Mouse (Mus musculus) hindbrain, embryonic 14.5 days (tissue): ENCODE data around the gene Igbp1. TPM values are rescaled to one million over a fixed set of nuclear protein-coding genes. Genes with fewer than 3 reads are reported as not detected.

Source experiments
- ATAC-seq: fragments of 200-750 bp; cut with Nextera tagmentation; 2 replicates; pipeline ENCODE4 v1.8.0; 2017; ENCODE audit warnings: moderate number of reproducible peaks, mild to moderate bottlenecking, moderate TSS enrichment, moderate library complexity; ENCODE audit not compliant: low FRiP score
- DNase-seq: peaks from one replicate; pipeline ENCODE4 v3.0.0-alpha.2; 2015; ENCODE audit warnings: low spot score
- H3K27ac ChIP-seq: fragments of 300-500 bp; sonication (generic); 2 replicates; pipeline ENCODE4 v1.5.1; 2014; ENCODE audit warnings: mild to moderate bottlenecking, moderate library complexity
- H3K27me3 ChIP-seq: fragments of 300-500 bp; sonication (generic); 2 replicates; pipeline ENCODE4 v1.6.1; 2014; ENCODE audit warnings: mild to moderate bottlenecking, low read length, mixed read lengths; ENCODE audit not compliant: control insufficient read depth, insufficient read depth
- H3K36me3 ChIP-seq: fragments of 300-500 bp; sonication (generic); replicated peaks from 2 replicates; pipeline ENCODE4 v1.6.1; 2014; ENCODE audit not compliant: control insufficient read depth, insufficient read depth
- H3K4me1 ChIP-seq: fragments of 300-500 bp; sonication (generic); replicated peaks from 2 replicates; pipeline ENCODE4 v1.6.1; 2014; ENCODE audit warnings: antibody characterized with exemption, low read length, mixed read lengths; ENCODE audit not compliant: control insufficient read depth, insufficient read depth
- H3K4me2 ChIP-seq: fragments of 300-500 bp; sonication (generic); replicated peaks from 2 replicates; pipeline ENCODE4 v1.6.1; 2014; ENCODE audit warnings: mild to moderate bottlenecking, moderate library complexity
- H3K4me3 ChIP-seq: fragments of 300-500 bp; sonication (generic); replicated peaks from 2 replicates; pipeline ENCODE4 v1.5.1; 2014; ENCODE audit warnings: mild to moderate bottlenecking, low read length
- H3K9ac ChIP-seq: fragments of 300-500 bp; sonication (generic); 2 replicates; pipeline ENCODE4 v1.6.1; 2014
- H3K9me3 ChIP-seq: fragments of 300-500 bp; sonication (generic); 2 replicates; pipeline ENCODE4 v1.6.1; 2016; ENCODE audit warnings: low read length; ENCODE audit not compliant: control insufficient read depth
- WGBS: fragments of 180-500 bp; shearing (Covaris S2); extraction: QIAGEN DNeasy Blood & Tissue Kit; methylation state at CpG from one replicate; pipeline ENCODE4 v1.1.7; 2014; 5-methylcytosine and 5-hydroxymethylcytosine counted together
- polyA plus RNA-seq: library from polyadenylated mRNA; unstranded; fragments of >200 nt; fragmentation: Nextera tagmentation; extraction: Ambion mirVana; gene quantifications from 2 replicates; pipeline ENCODE4 v1.2.1, GENCODE M21; 2014

Gene Igbp1
- 27.2 and 30.5 TPM in 2 replicates for polyA plus RNA-seq

GRCm38 (mm10) chrX:100494068-100494978, at the start of gene Igbp1:
TSS of gene Igbp1 (plus strand) at chrX:100494291.
- Histone ChIP-seq H3K9me3 (no peaks in the 10 kb centered on the region), H3K36me3 (0 out of 2 replicates have a peak, but pooled peaks cover 6% of the 10 kb centered on the region), H3K27me3 (no peaks in the 10 kb centered on the region), H3K9ac (peak within 1 kb of the TSS; percentile 57), H3K4me2 (peak within 1 kb of the TSS; percentile 57), H3K4me3 (peak within 1 kb of the TSS; percentile 58), H3K27ac (no peak within 1 kb of the TSS), H3K4me1 (peaks cover 9% of the 10 kb centered on the region; the same call in 1 of the 2 replicates)
- peak; percentile 82 for DNase-seq
- 20% methylated on average over 32 of the region's 32 CpGs for WGBS
- peak; percentile 97 for ATAC-seq

GRCm38 (mm10) chrX:100468047-100468446, 26.0 kb upstream of the Igbp1 start:
- WGBS, result 72% methylated on average over 4 of the region's 4 CpGs
- H3K4me2 ChIP-seq, result no peak overlapping the region
- H3K9me3 ChIP-seq, result no peaks in the 10 kb centered on the region
- H3K27ac ChIP-seq, result no peak overlapping the region
- no peak overlapping the region for H3K9ac ChIP-seq
- no peak for ATAC-seq
- H3K36me3 ChIP-seq, result no peaks in the 10 kb centered on the region
- H3K4me1 ChIP-seq, result no peaks in the 10 kb centered on the region
- no peak for DNase-seq
- no peaks in the 10 kb centered on the region for H3K27me3 ChIP-seq
- H3K4me3 ChIP-seq, result no peak overlapping the region

DNA sequence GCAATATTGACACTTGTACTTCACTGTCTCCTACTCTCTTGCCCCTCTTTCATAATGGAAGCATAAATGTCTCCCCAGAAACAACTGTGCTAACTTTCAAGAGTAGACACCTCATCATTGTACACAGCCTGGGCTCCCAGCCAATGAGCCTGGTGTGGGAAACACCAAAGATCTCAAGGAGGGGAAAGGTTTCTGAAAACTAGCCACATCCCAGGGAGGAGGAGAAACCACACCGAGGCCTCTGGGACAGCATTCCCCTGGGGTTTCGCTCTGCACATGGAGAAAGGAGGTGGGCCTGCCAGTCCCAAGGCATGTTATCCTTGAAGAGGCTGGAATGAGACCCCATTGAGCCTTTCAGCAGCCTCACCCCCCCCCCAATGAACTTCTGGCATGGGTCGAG, 24.0 kb upstream of the Igbp1 start:
- no peaks in the 10 kb centered on the region; the same call in 1 of the 2 replicates for H3K27me3 ChIP-seq
- no peak overlapping the region for H3K9ac ChIP-seq
- ATAC-seq (no peak), DNase-seq (no peak)
- no peak overlapping the region for H3K4me2 ChIP-seq
- H3K36me3 ChIP-seq, result no peaks in the 10 kb centered on the region
- 81% methylated on average over 3 of the region's 3 CpGs for WGBS
- H3K4me1 ChIP-seq, result no peaks in the 10 kb centered on the region
- H3K27ac ChIP-seq, result no peak overlapping the region
- H3K4me3 ChIP-seq, result no peak overlapping the region
- H3K9me3 ChIP-seq, result no peaks in the 10 kb centered on the region

DNA sequence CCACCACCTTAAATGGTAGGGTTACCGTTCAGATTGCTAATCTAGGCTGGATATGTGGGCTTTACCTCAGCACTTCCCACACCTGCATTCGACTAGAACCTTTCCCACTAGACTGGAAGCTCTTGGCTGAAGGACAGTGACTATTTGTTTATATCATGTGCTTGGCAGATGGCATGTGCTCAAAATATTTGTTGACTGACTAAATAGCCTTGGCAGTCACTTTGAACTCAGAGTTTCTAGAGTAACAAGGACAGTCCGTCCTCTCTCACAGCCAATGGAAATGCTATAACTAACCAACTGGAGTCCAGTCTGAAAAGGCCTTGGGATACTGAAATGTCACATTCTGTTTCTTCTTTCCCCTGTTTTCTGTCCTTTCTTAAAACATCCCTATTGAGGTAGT, 22.6 kb upstream of the Igbp1 start:
- no peak overlapping the region for H3K9ac ChIP-seq
- H3K27me3 ChIP-seq, result peaks cover 4% of the 10 kb centered on the region
- H3K27ac ChIP-seq, result no peak overlapping the region
- ATAC-seq (no peak), DNase-seq (no peak)
- WGBS, result 90% methylated on average over 3 of the region's 3 CpGs
- no peaks in the 10 kb centered on the region for H3K4me1 ChIP-seq
- H3K4me3 ChIP-seq, result no peak overlapping the region
- H3K9me3 ChIP-seq, result no peaks in the 10 kb centered on the region
- no peak overlapping the region for H3K4me2 ChIP-seq
- no peaks in the 10 kb centered on the region for H3K36me3 ChIP-seq

DNA sequence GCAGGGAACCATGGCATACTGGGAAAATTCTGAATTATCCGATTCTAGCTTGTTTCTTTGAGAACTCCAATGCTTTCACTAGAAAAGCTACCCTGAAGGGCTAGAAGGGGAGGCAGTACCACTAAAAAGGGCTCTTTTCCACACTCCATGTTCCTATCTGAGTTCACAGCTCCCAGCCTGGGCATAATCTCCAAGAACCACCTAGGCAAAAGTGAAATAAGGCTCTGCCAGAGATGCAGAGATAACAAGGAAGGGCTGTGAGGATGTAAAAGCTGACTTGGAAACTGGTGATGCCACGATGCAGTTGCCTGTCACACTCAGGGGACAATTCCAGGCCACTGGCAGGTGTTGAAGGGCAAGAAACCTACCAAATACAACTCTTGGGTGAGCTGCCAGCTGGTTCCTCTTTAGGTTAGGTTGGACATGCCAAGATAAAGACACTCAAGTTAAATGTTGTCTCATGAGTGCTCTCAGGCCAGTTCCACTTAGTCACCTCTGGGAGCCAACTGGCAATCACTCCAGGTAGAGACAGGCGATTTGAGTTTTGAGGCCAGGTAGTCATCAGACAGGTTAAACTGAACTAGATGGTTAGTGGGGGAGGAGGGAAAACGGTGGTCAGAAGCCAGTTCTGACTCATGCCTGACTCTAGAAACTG, 18.4 kb upstream of the Igbp1 start:
- ATAC-seq (no peak), DNase-seq (no peak)
- 81% methylated on average over 4 of the region's 4 CpGs for WGBS

DNA sequence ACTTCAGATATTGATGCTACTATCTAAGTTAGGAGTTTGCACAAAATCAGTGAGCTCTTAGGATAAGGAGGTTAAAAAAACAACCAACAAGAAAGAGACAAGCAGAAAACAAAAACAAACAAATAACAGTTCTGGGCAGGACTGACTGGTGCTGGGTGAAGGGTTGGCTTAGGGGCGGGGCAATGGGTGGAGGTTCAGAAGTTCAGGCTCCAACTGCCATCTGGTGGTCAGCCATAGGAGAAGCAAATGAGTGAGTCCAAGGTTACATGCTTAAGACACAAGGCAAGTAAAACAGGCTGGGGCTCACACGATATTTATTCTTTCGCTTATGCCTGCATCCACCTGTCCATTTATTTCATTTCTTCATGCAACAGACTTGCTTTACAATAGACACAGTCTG, 13.8 kb upstream of the Igbp1 start:
- Histone ChIP-seq H3K36me3 (no peaks in the 10 kb centered on the region), H3K4me3 (no peak overlapping the region), H3K9ac (no peak overlapping the region), H3K4me2 (no peak overlapping the region), H3K4me1 (no peaks in the 10 kb centered on the region), H3K27ac (no peak overlapping the region), H3K27me3 (peaks cover 15% of the 10 kb centered on the region), H3K9me3 (no peaks in the 10 kb centered on the region)
- DNase-seq, result peak; percentile 53
- WGBS, result 32% methylated on average over 3 of the region's 3 CpGs
- ATAC-seq, result peak; percentile 89

More for the DNA sequence above, 18.4 kb upstream of the Igbp1 start:
- Histone ChIP-seq H3K9ac (no peak overlapping the region), H3K4me1 (no peaks in the 10 kb centered on the region), H3K27me3 (peaks cover 16% of the 10 kb centered on the region), H3K4me3 (no peak overlapping the region), H3K27ac (no peak overlapping the region), H3K9me3 (no peaks in the 10 kb centered on the region), H3K4me2 (no peak overlapping the region), H3K36me3 (no peaks in the 10 kb centered on the region)

DNA sequence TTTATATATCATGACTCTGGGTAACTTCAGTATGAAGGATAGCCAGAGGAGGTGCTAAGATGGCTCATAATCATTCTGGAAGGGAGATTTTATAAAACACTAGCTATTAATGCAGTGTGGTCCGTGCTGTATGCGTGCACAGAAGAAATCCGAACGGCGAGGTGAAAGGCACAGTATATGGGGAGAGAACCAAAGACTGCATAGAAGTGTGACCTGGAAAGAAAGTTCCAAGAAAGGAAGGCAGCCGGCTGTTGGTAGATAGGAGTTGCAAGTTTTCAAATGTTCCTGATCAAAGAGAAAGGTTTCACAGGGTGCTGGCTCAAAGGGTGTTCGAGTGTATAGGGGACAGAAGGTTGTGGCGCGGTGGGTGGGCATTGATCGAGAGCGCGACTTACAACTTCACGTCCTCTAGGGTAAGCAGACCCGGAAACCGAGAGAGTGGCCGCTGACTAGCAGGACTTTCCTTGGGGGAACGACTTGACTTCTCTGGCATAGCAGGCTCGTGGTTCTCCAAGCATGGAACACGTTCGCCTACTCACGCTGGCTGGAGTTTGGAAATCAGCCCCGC, 507 bp upstream of the Igbp1 start:
- Histone ChIP-seq H3K27ac (no peak overlapping the region), H3K9ac (no peak overlapping the region), H3K4me1 (peaks cover 9% of the 10 kb centered on the region; the same call in 1 of the 2 replicates), H3K4me3 (peak overlapping the region; percentile 58), H3K4me2 (peak overlapping the region; percentile 53), H3K9me3 (no peaks in the 10 kb centered on the region), H3K27me3 (no peaks in the 10 kb centered on the region), H3K36me3 (0 out of 2 replicates have a peak, but pooled peaks cover 6% of the 10 kb centered on the region)
- peak; percentile 72; the same call in 1 of the 2 replicates for ATAC-seq
- DNase-seq, result no peak
- WGBS, result 16% methylated on average over 22 of the region's 22 CpGs

DNA sequence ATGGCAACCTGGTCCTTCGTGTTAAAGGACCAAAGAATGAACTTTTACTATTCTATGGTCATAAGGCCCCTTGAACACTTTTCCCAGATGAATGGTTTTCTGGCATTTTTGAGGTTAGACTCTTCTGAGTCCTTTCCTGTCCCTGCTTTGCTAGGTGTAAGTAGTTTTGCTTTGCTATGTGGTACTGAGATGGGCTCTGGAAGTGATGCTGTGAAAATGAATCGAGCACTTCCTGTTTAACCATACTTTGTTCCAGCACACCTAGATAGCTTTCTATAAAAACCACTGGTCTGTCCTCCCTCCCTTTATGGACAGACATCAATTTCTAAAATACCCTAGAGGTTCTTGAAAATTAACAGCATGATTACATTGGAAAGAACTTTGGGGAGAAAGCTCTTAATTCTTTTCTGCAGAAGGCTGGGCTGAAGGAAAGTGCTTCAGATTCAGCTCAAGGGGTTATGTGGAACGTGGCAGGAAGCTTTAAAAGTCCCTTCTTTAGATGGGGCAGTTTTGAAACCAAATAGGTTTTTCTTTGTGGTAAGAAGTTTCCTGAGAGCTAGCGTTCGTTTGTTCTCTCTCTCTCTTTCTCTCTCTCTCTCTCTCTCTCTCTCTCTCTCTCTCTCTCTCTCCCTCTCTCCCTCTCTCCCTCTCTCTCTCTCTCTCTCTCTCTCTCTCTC, 10.2 kb downstream of the Igbp1 start:
- Histone ChIP-seq H3K36me3 (peaks cover 19% of the 10 kb centered on the region; the same call in 1 of the 2 replicates), H3K9me3 (no peaks in the 10 kb centered on the region), H3K4me3 (no peak overlapping the region), H3K4me1 (no peaks in the 10 kb centered on the region), H3K27ac (no peak overlapping the region), H3K4me2 (no peak overlapping the region), H3K9ac (no peak overlapping the region), H3K27me3 (peaks cover 3% of the 10 kb centered on the region; the same call in 1 of the 2 replicates)
- DNase-seq (no peak), ATAC-seq (no peak)
- 82% methylated on average over 5 of the region's 5 CpGs for WGBS
